Mouse (Mus musculus) liver, postnatal 0 days (tissue): ENCODE results near the gene Mul1. TPM values are rescaled to one million over a fixed set of nuclear protein-coding genes. Genes with fewer than 3 reads are reported as not detected.

Source experiments
- ATAC-seq: fragments of 200-750 bp; cut with Nextera tagmentation; 2 replicates; pipeline ENCODE4 v1.8.0; 2017; ENCODE audit warnings: mild to moderate bottlenecking, moderate library complexity
- DNase-seq: peaks from one replicate; pipeline ENCODE4 v3.0.0-alpha.2; 2016
- H3K27ac ChIP-seq: fragments of 300-500 bp; sonication (generic); 2 replicates; pipeline ENCODE4 v1.5.1; 2014; ENCODE audit warnings: antibody characterized with exemption, moderate library complexity, mild to moderate bottlenecking, low read depth
- H3K27me3 ChIP-seq: fragments of 300-500 bp; sonication (generic); 2 replicates; pipeline ENCODE4 v1.6.1; 2014; ENCODE audit warnings: low read length, control low read depth, mixed read lengths; ENCODE audit not compliant: insufficient read depth
- H3K36me3 ChIP-seq: fragments of 300-500 bp; sonication (generic); replicated peaks from 2 replicates; pipeline ENCODE4 v1.6.1; 2014; ENCODE audit warnings: mild to moderate bottlenecking, control low read depth, low read length, moderate library complexity, mixed read lengths; ENCODE audit not compliant: insufficient read depth
- H3K4me1 ChIP-seq: fragments of 300-500 bp; sonication (generic); 2 replicates; pipeline ENCODE4 v1.6.1; 2014; ENCODE audit warnings: antibody characterized with exemption, mild to moderate bottlenecking, control low read depth; ENCODE audit not compliant: insufficient read depth
- H3K4me2 ChIP-seq: fragments of 300-500 bp; sonication (generic); 2 replicates; pipeline ENCODE4 v1.6.1; 2014; ENCODE audit warnings: low read depth, mild to moderate bottlenecking, low read length, moderate library complexity, mixed read lengths
- H3K4me3 ChIP-seq: fragments of 300-500 bp; sonication (generic); 2 replicates; pipeline ENCODE4 v1.5.1; 2014; ENCODE audit warnings: low read depth, low read length
- H3K9ac ChIP-seq: fragments of 300-500 bp; sonication (generic); replicated peaks from 2 replicates; pipeline ENCODE4 v1.6.1; 2014; ENCODE audit warnings: mild to moderate bottlenecking, moderate library complexity
- H3K9me3 ChIP-seq: fragments of 300-500 bp; sonication (generic); 2 replicates; pipeline ENCODE4 v1.6.1; 2016; ENCODE audit warnings: mild to moderate bottlenecking, control low read depth, low read length, mixed read lengths
- CTCF ChIP-seq: sonication (generic); IDR thresholded peaks from 2 replicates; pipeline ENCODE4 v1.5.1; 2016; ENCODE audit warnings: antibody characterized with exemption, low read depth
- EP300 ChIP-seq: IDR thresholded peaks from 2 replicates; pipeline ENCODE4 v1.6.1; 2016; ENCODE audit warnings: antibody characterized with exemption, low read depth, mild to moderate bottlenecking
- WGBS: fragments of 180-500 bp; shearing (Covaris S2); extraction: QIAGEN DNeasy Blood & Tissue Kit; methylation state at CpG from one replicate; pipeline ENCODE4 v1.1.7; 2014; ENCODE audit not compliant: insufficient replicate concordance; 5-methylcytosine and 5-hydroxymethylcytosine counted together
- polyA plus RNA-seq: library from polyadenylated mRNA; unstranded; fragments of >200 nt; fragmentation: Nextera tagmentation; extraction: Ambion mirVana; gene quantifications from 2 replicates; pipeline ENCODE4 v1.2.1, GENCODE M21; 2015

Mul1 gene
- 17.5 and 20.0 TPM in 2 replicates for polyA plus RNA-seq

DNA sequence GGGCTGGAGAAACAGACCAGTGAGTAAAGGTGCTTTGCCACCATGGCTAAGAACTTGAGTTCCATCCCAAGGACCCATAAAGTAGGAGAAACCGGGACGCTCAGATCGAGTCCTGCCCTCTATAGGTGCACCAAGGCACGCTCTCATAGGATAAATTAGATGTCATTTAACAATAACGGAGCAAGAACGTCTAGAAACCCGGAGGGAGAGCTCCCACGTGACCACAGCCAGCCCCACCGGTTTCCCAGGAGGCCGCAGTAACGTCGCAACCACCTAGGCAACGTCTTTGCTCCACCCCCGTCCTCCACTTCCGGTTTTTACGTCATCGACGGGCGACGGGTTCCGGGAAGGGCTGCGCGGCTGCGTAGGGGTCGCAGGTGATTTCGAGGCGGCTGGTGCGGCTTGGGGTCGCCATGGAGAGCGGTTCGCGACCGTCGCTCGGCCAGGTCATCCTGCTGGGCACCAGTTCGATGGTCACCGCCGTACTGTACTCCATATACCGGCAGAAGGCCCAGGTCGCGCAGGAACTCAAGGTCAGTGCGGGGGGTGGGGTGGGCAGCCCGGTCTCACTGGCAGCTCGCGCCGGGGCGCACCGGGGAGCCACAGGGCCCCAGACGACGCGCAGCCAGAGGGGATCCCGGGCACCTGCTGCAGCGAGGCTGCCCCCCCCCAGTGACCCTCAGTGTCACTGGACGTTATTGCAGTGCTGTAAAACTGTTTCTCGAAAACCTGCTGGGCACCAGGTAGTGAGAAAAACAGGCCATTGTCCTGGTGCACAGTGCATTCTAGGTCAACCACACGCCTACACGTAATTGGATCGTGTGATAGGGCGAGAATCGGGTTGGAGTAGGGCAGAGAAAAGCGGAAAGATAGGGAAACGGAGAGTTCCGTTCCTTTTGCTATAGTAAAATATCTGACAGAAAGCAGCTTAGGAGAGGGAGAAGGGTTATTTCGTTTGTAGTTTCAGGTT lies at the start of gene Mul1:
Gene Mul1, plus strand, starts transcription at position 325 of the 970 bp plus-strand sequence.
- Histone ChIP-seq H3K27ac (peak within 1 kb of the TSS; percentile 88), H3K4me2 (peak within 1 kb of the TSS; percentile 91), H3K9me3 (no peaks in the 10 kb centered on the region), H3K4me1 (peaks cover 16% of the 10 kb centered on the region), H3K36me3 (peaks cover 21% of the 10 kb centered on the region), H3K4me3 (peak within 1 kb of the TSS; percentile 99), H3K27me3 (peaks cover 8% of the 10 kb centered on the region; the same call in 1 of the 2 replicates), H3K9ac (peak within 1 kb of the TSS; percentile 95)
- ATAC-seq (peak; percentile 96), DNase-seq (peak; percentile 96)
- TF ChIP-seq CTCF (no peak), EP300 (no peak)
- WGBS, result 2% methylated on average over 64 of the region's 64 CpGs

DNA sequence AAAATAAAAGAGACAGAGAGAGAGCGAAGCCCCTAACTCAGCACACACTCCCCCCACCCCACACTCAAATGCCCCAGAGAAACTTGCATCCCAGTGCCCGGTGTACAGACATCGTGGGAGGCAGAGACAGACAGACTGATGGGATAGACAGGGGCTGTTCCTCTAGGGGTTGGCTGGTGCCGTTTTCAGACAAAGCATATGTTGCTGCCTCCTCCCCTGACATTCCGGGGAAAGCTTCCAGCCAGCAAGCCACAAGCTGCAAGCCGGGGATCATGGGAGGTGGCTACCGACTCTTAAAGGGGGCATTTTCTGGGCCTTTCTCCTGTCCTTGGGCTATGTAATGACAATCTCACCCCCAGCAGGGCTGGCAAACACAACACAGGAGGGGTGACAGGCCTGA lies 40.8 kb upstream of the Mul1 start:
- DNase-seq, result no peak
- Histone ChIP-seq H3K4me2 (no peak overlapping the region), H3K4me1 (no peaks in the 10 kb centered on the region; the same call in 1 of the 2 replicates), H3K9ac (no peak overlapping the region), H3K27ac (no peak overlapping the region), H3K9me3 (no peaks in the 10 kb centered on the region), H3K36me3 (no peaks in the 10 kb centered on the region), H3K27me3 (peaks cover 47% of the 10 kb centered on the region), H3K4me3 (no peak overlapping the region)
- WGBS, result 61% methylated on average over 7 of the region's 7 CpGs
- no peak for ATAC-seq
- TF ChIP-seq EP300 (no peak), CTCF (no peak)

- H3K4me1 ChIP-seq, result no peaks in the 10 kb centered on the region; the same call in 1 of the 2 replicates
- DNase-seq (no peak), ATAC-seq (no peak)
- 3% methylated on average over 87 of the region's 103 CpGs for WGBS
- no peaks in the 10 kb centered on the region for H3K36me3 ChIP-seq
- H3K9ac ChIP-seq, result no peak overlapping the region
- H3K27me3 ChIP-seq, result peaks cover 47% of the 10 kb centered on the region
- peak overlapping the region; percentile 4; the same call in 1 of the 2 replicates for H3K4me3 ChIP-seq
- no peak overlapping the region for H3K27ac ChIP-seq
- 0 out of 2 replicates have a peak overlapping the region, but pooled peaks have one; percentile 9 for H3K4me2 ChIP-seq
- no peak for TF ChIP-seq CTCF
- TF ChIP-seq EP300, result no peak
- no peaks in the 10 kb centered on the region for H3K9me3 ChIP-seq
Measured at GRCm38 (mm10) chr4:138395087-138395970, 39.1 kb upstream of the Mul1 start.

DNA sequence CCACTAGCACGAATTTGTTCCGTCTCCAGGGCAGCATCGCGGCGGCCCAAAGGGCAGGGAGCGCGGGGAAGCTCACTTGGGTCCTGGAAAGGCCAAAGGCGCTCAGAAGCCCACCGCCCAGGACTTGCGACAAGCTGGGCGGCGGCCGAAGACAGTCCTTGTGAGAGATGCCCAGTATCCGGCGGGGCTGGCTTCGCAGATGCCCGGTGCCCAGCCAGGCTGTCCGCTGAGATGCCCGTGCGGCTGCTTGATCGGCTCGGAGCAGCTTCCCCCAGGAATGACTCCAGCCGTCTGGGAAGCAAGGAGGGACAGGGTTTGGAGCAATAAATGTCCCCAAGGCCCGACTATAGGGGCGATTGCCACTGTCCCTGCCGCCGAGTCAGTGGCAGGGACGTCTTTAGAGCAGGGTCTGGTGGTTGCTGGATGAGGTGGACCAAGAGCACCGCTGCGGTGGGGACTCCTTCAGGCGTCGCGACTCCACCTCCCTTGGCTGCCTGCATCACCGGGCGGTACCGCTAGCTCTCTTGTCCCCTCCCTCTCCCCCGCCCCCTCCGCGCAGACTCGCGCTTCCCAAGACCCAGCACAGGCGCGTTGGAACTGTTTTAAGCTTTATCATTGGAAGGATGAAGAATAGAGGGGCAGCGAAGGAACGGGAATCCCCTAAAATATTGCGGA lies 38.4 kb upstream of the Mul1 start, which contains the start of gene Fam43b:
Gene Fam43b, minus strand, starts transcription at position 558 of the 675 bp plus-strand sequence.
- Histone ChIP-seq H3K4me3 (peak within 1 kb of the TSS; percentile 4; the same call in 1 of the 2 replicates), H3K4me1 (no peaks in the 10 kb centered on the region; the same call in 1 of the 2 replicates), H3K27me3 (peaks cover 47% of the 10 kb centered on the region), H3K9me3 (no peaks in the 10 kb centered on the region), H3K9ac (no peak within 1 kb of the TSS), H3K27ac (no peak within 1 kb of the TSS), H3K36me3 (no peaks in the 10 kb centered on the region), H3K4me2 (0 out of 2 replicates have a peak within 1 kb of the TSS, but pooled peaks have one; percentile 9)
- WGBS, result 2% methylated on average over 46 of the region's 46 CpGs
- TF ChIP-seq CTCF, result no peak
- no peak for TF ChIP-seq EP300
- ATAC-seq (no peak), DNase-seq (no peak)

DNA sequence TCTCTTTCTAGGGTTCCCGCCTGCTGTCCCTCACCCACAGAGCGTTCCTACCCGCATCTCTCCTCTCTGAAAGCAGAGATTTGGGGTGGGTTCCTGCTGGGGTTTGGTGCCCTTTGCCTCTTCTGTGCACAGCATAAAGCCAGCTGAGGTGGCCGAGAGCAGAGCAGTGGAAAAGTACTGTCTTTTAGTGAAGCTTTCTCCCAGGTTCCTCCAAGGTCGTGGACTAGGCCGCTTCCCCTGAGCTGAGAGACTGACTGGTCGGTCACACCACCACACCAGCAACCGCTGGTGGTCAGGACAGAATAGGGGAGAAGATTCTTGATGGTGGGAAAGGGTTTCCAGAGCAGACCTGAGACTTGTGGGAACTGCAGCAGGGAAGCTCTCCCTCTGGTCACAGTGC lies 37.8 kb upstream of the Mul1 start:
- H3K9ac ChIP-seq, result no peak overlapping the region
- no peaks in the 10 kb centered on the region for H3K9me3 ChIP-seq
- H3K27ac ChIP-seq, result no peak overlapping the region
- TF ChIP-seq CTCF (no peak), EP300 (no peak)
- no peak overlapping the region for H3K4me2 ChIP-seq
- H3K4me1 ChIP-seq, result no peaks in the 10 kb centered on the region; the same call in 1 of the 2 replicates
- ATAC-seq, result no peak
- WGBS, result 8% methylated on average over 8 of the region's 8 CpGs
- DNase-seq, result no peak
- H3K4me3 ChIP-seq, result no peak overlapping the region
- no peaks in the 10 kb centered on the region for H3K36me3 ChIP-seq
- peaks cover 47% of the 10 kb centered on the region for H3K27me3 ChIP-seq
